ENCODE assay signal across 8 mouse cellular contexts in the genomic region with DNA sequence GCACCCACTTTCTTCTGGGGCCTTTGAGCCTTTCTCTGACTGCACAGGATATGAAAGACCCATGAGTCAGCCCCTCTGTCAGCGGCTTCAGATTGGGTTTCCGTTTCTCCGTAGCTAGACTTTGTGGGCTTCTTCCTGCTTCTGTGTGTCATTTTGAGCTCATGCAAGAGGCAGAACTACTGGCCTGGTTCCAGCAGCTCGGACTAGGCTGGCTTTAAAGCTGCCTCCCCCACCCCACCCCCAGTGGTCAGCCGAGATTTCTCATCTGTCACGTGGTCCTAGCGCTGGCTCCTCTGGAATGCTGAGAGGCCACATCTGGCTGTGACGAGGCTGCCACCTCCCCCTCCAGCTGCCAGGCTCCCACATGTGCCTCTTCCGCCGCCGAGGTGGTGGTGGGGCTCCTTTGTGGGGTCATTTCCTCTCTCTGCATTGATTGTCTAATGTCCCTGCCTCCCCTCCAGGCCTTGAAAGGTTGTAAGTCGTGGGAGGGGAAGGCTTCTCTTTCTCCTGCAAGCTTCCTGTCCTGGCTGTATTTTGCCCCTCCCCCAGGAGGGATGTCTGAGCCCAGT. TPM values are rescaled to one million over a fixed set of nuclear protein-coding genes. Genes with fewer than 3 reads are reported as not detected.
A peak's percentile ranks its signal among the peaks of the same experiment; 100 is the strongest.
DNase-seq lines count a peak whose midpoint lies in the region; ATAC-seq and TF ChIP-seq lines count a peak whose summit lies in the region.
"Had no signal": no experiment of that assay in that cellular context is flagged by ENCODE, and none has a peak within 500 bp of the region (broad histone marks: within the 10 kb centered on the region; RNA-seq: fewer than 3 reads in every experiment).

No protein-coding gene starts in this region.

- TF ChIP-seq CTCF in cortical plate, adult 2 months (IDR thresholded peaks at IDR 0.05; ENCODE audit: extremely low read depth, insufficient read depth, low read length), result no peak
- peak; percentile 43 for TF ChIP-seq CTCF in hindbrain, postnatal 0 days (IDR thresholded peaks at IDR 0.05; ENCODE audit: low read depth)
- no peak for TF ChIP-seq CTCF in small intestine, adult 2 months (IDR thresholded peaks at IDR 0.05; ENCODE audit: extremely low read depth, insufficient read length, insufficient replicate concordance, low read depth, low read length)

- peak; percentile 65 for ATAC-seq in hindbrain, postnatal 0 days
- peak; percentile 88 for ATAC-seq in limb, embryonic 11.5 days (ENCODE audit: insufficient number of reproducible peaks, low FRiP score, low TSS enrichment, low read depth)
- ATAC-seq in midbrain, embryonic 12.5 days (ENCODE audit: low FRiP score, low read depth), result 0 out of 2 replicates have a peak, but pooled peaks have one; percentile 31

- H3K4me2 ChIP-seq in hindbrain, postnatal 0 days (ENCODE audit: low read depth, low read length), result peak overlapping the region; percentile 44; the same call in 1 of the 2 replicates
- peak overlapping the region; percentile 45 for H3K4me2 ChIP-seq in limb, embryonic 11.5 days (ENCODE audit: low read depth, severe bottlenecking)
- peak overlapping the region; percentile 44 for H3K4me2 ChIP-seq in midbrain, embryonic 12.5 days (replicated peaks)

- DNase-seq in R1 (ENCODE audit: low read depth, low spot score), result peak; percentile 99
- DNase-seq in gastrocnemius, postnatal 10 days, result peak; percentile 90
- peak; percentile 88 for DNase-seq in hindbrain, postnatal 0 days (ENCODE audit: low spot score)
- peak; percentile 95 for DNase-seq in limb, embryonic 11.5 days (ENCODE audit: low spot score)

- H3K9ac ChIP-seq in hindbrain, postnatal 0 days (replicated peaks; ENCODE audit: low read length), result peak overlapping the region; percentile 21; the same call in 1 of the 2 replicates
- H3K9ac ChIP-seq in limb, embryonic 11.5 days (ENCODE audit: low read length), result peak overlapping the region; percentile 43; the same call in 1 of the 2 replicates
- H3K9ac ChIP-seq in midbrain, embryonic 12.5 days (replicated peaks), result peak overlapping the region; percentile 25; the same call in 1 of the 2 replicates

- no peaks in the 10 kb centered on the region for H3K36me3 ChIP-seq in hindbrain, postnatal 0 days (ENCODE audit: insufficient read depth, low read length)
- no peaks in the 10 kb centered on the region for H3K36me3 ChIP-seq in limb, embryonic 11.5 days (ENCODE audit: control insufficient read depth, insufficient read depth, low read length)
- no peaks in the 10 kb centered on the region for H3K36me3 ChIP-seq in midbrain, embryonic 12.5 days
- no peaks in the 10 kb centered on the region for H3K36me3 ChIP-seq in small intestine, adult 2 months (ENCODE audit: control insufficient read depth, insufficient read depth, low read length)

- H3K27ac ChIP-seq in cortical plate, adult 2 months (ENCODE audit: insufficient read depth, low read length), result peak overlapping the region; percentile 7; the same call in 1 of the 2 replicates
- H3K27ac ChIP-seq in hindbrain, postnatal 0 days, result peak overlapping the region; percentile 73
- peak overlapping the region; percentile 94 for H3K27ac ChIP-seq in limb, embryonic 11.5 days (replicated peaks; ENCODE audit: low read depth, low read length)
- H3K27ac ChIP-seq in midbrain, embryonic 12.5 days (replicated peaks), result peak overlapping the region; percentile 76
- H3K27ac ChIP-seq in small intestine, adult 2 months (ENCODE audit: insufficient read depth, low read depth, low read length), result peak overlapping the region; percentile 87

- WGBS in hindbrain, postnatal 0 days, result 3% methylated on average over 12 of the region's 12 CpGs
- WGBS in limb, embryonic 11.5 days, result 0% methylated on average over 12 of the region's 12 CpGs
- WGBS in midbrain, embryonic 12.5 days, result 1% methylated on average over 12 of the region's 12 CpGs
- whole genome bisulfite sequencing in small intestine, adult 2 months, result 37% methylated on average over 12 of the region's 12 CpGs

- H3K9me3 ChIP-seq in hindbrain, postnatal 0 days (ENCODE audit: low read length), result no peaks in the 10 kb centered on the region
- no peaks in the 10 kb centered on the region for H3K9me3 ChIP-seq in limb, embryonic 11.5 days (ENCODE audit: control insufficient read depth, low read length)
- no peaks in the 10 kb centered on the region for H3K9me3 ChIP-seq in midbrain, embryonic 12.5 days

- no peak overlapping the region for H3K4me3 ChIP-seq in cortical plate, adult 2 months (ENCODE audit: insufficient read depth, low read length)
- no peak overlapping the region for H3K4me3 ChIP-seq in hindbrain, postnatal 0 days (ENCODE audit: low read length)
- no peak overlapping the region for H3K4me3 ChIP-seq in limb, embryonic 11.5 days (ENCODE audit: low read depth, low read length)
- H3K4me3 ChIP-seq in midbrain, embryonic 12.5 days, result peak overlapping the region; percentile 19
- H3K4me3 ChIP-seq in small intestine, adult 2 months (ENCODE audit: low read depth, low read length), result peak overlapping the region; percentile 36

- no peak for TF ChIP-seq POLR2A in cortical plate, adult 2 months (IDR thresholded peaks at IDR 0.05; ENCODE audit: extremely low read depth, insufficient read depth, low read length)
- no peak for TF ChIP-seq POLR2A in small intestine, adult 2 months (IDR thresholded peaks at IDR 0.05; ENCODE audit: low read depth, low read length)

- no peaks in the 10 kb centered on the region for H3K27me3 ChIP-seq in hindbrain, postnatal 0 days (ENCODE audit: insufficient read depth, low read length)
- H3K27me3 ChIP-seq in limb, embryonic 11.5 days (ENCODE audit: control insufficient read depth, insufficient read depth, low read length), result no peaks in the 10 kb centered on the region
- H3K27me3 ChIP-seq in midbrain, embryonic 12.5 days, result peaks cover 8% of the 10 kb centered on the region; the same call in 1 of the 2 replicates
- no peaks in the 10 kb centered on the region for H3K27me3 ChIP-seq in small intestine, adult 2 months (ENCODE audit: control insufficient read depth, insufficient read depth, low read length)

- peaks cover 36% of the 10 kb centered on the region for H3K4me1 ChIP-seq in cortical plate, adult 2 months (ENCODE audit: control insufficient read depth, insufficient read depth, low read length)
- peaks cover 42% of the 10 kb centered on the region for H3K4me1 ChIP-seq in hindbrain, postnatal 0 days (ENCODE audit: insufficient read depth, low read length)
- H3K4me1 ChIP-seq in limb, embryonic 11.5 days (ENCODE audit: control insufficient read depth, insufficient read depth, low read length), result peaks cover 68% of the 10 kb centered on the region
- peaks cover 51% of the 10 kb centered on the region for H3K4me1 ChIP-seq in midbrain, embryonic 12.5 days
- peaks cover 32% of the 10 kb centered on the region for H3K4me1 ChIP-seq in small intestine, adult 2 months (ENCODE audit: control insufficient read depth, insufficient read depth, insufficient read length, low read length)

RNA-seq across cellular contexts. Expression of gene Gm21969, which starts 4.0 kb away (rescaled TPM):
- polyA plus RNA-seq in cortical plate, adult 2 months (2012; rRNA removed), result not detected in 2 replicates
- not detected for total RNA-seq in gastrocnemius, postnatal 10 days (2021)
- not detected in 2 replicates for total RNA-seq in hindbrain, postnatal 0 days (2014; rRNA removed)
- polyA plus RNA-seq in hindbrain, postnatal 0 days (2015; fragmentation: Nextera tagmentation; extraction: Ambion mirVana), result not detected in 2 replicates
- not detected in 2 replicates for polyA plus RNA-seq in limb, embryonic 11.5 days (2014; fragmentation: Nextera tagmentation; extraction: Ambion mirVana)
- polyA plus RNA-seq in midbrain, embryonic 12.5 days (2016; fragmentation: Nextera tagmentation; extraction: Ambion mirVana), result not detected in 2 replicates
- not detected in 2 replicates for polyA plus RNA-seq in small intestine, adult 2 months (2012; rRNA removed)
- total RNA-seq: neutrophil, adult 5-6 weeks had no signal

RNA-seq across cellular contexts. Expression of gene Aldh4a1, which starts 23.6 kb away (rescaled TPM):
- 20.6 and 22.8 TPM in 2 replicates for polyA plus RNA-seq in cortical plate, adult 2 months (2012; rRNA removed)
- 10 to 100 TPM; 30.3 to 39.8 TPM for total RNA-seq in gastrocnemius, postnatal 10 days (2021)
- total RNA-seq in hindbrain, postnatal 0 days (2014; rRNA removed), result 30.0 and 43.3 TPM in 2 replicates
- polyA plus RNA-seq in hindbrain, postnatal 0 days (2015; fragmentation: Nextera tagmentation; extraction: Ambion mirVana), result 26.6 and 27.6 TPM in 2 replicates
- polyA plus RNA-seq in limb, embryonic 11.5 days (2014; fragmentation: Nextera tagmentation; extraction: Ambion mirVana), result 15.4 and 17.0 TPM in 2 replicates
- 17.5 and 19.6 TPM in 2 replicates for polyA plus RNA-seq in midbrain, embryonic 12.5 days (2016; fragmentation: Nextera tagmentation; extraction: Ambion mirVana)
- 48.3 and 110 TPM in 2 replicates for polyA plus RNA-seq in small intestine, adult 2 months (2012; rRNA removed)

RNA-seq across cellular contexts. Expression of gene Tas1r2, which starts 54.3 kb away (rescaled TPM):
- not detected in 2 replicates for polyA plus RNA-seq in cortical plate, adult 2 months (2012; rRNA removed)
- total RNA-seq in gastrocnemius, postnatal 10 days (2021), result not detected
- not detected in 2 replicates for total RNA-seq in hindbrain, postnatal 0 days (2014; rRNA removed)
- not detected in 2 replicates for polyA plus RNA-seq in hindbrain, postnatal 0 days (2015; fragmentation: Nextera tagmentation; extraction: Ambion mirVana)
- not detected in 2 replicates for polyA plus RNA-seq in limb, embryonic 11.5 days (2014; fragmentation: Nextera tagmentation; extraction: Ambion mirVana)
- not detected in 2 replicates for polyA plus RNA-seq in midbrain, embryonic 12.5 days (2016; fragmentation: Nextera tagmentation; extraction: Ambion mirVana)
- 0.10 and 0.41 TPM in 2 replicates for polyA plus RNA-seq in small intestine, adult 2 months (2012; rRNA removed)

Comparison
In these comparisons a context has a peak if more than half of its experiments do, and no peak if none do; other contexts are left out.
1. H3K27ac ChIP-seq: peak in every context shown above with its lines; median percentile 94 in limb, embryonic 11.5 days; 87 in small intestine, adult 2 months; 76 in midbrain, embryonic 12.5 days; 73 in hindbrain, postnatal 0 days; 7 in cortical plate, adult 2 months.
2. H3K4me3 ChIP-seq: peak in midbrain, embryonic 12.5 days (single experiment) and small intestine, adult 2 months (single experiment); none in cortical plate, adult 2 months (single experiment), hindbrain, postnatal 0 days (single experiment) and limb, embryonic 11.5 days (single experiment).
3. ATAC-seq: peak in every context shown above with its lines; median percentile 88 in limb, embryonic 11.5 days; 65 in hindbrain, postnatal 0 days; 31 in midbrain, embryonic 12.5 days.
4. Peak in every context shown above with its lines, with median percentiles within 50 percentile points of each other: DNase-seq, H3K4me2 ChIP-seq and H3K9ac ChIP-seq.